Mouse (Mus musculus) stomach, postnatal 0 days (tissue): ENCODE data around the gene Sycp3.

Experiments used
- CTCF ChIP-seq: IDR thresholded peaks from 2 replicates; pipeline ENCODE4 v1.5.1; 2016; ENCODE audit warnings: antibody characterized with exemption, low read depth, mild to moderate bottlenecking, moderate library complexity
- EP300 ChIP-seq: optimal IDR thresholded peaks from 2 replicates; pipeline ENCODE3; 2016; ENCODE audit warnings: antibody characterized with exemption

DNA sequence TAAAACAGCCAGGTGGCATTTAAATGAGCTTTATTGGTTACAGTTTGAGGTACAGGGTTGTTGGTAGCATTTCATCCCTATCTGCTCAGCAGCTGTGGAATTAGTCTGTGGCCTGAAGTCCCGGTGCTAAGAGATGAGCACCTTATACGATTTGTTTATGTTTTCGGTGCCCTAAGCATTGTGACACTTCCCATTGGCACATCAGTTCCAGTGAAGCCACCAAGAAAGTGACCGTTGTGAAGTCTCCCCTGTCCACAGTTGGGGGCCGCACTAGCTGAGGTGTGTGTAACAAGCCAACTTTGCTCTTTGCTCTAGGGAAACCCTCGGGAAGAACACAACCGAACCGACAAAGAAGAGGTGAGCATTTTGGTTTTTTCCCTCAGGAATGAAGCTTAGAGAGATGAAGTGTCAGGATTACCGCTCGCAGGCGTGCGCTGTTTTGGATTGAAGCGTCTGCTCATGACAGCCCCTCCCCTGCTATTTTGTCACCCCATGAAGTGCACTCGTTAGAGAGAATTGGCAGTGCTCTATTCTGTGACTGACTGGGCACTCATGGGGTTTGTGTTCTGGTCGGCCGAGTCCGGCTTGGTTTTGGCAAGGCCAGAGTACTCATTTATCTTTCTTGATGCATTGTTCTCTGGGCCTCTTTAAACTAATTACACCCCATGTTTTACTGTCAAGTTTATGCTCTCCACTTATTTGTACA lies 46.9 kb upstream of the Sycp3 start:
- no peak for TF ChIP-seq CTCF
- no peak for TF ChIP-seq EP300
